Mouse (Mus musculus): Measurements from ENCODE around the gene Ankrd36.

GRCm38 (mm10) chr11:5705972-5706371 lies 136.5 kb downstream of the Ankrd36 start:
- TF ChIP-seq CTCF (IDR thresholded peaks at IDR 0.05; ENCODE audit: low read depth, low read length) (no peak), TAL1 (conservative IDR thresholded peaks at IDR 0.05; ENCODE audit: low read depth, low read length) (no peak), POLR2AphosphoS5 (IDR thresholded peaks at IDR 0.05; ENCODE audit: insufficient replicate concordance, low read depth, low read length) (no peak)

All from G1E (cell line).